Comparison of ENCODE assay signal across 20 mouse cellular contexts in the genomic region with DNA sequence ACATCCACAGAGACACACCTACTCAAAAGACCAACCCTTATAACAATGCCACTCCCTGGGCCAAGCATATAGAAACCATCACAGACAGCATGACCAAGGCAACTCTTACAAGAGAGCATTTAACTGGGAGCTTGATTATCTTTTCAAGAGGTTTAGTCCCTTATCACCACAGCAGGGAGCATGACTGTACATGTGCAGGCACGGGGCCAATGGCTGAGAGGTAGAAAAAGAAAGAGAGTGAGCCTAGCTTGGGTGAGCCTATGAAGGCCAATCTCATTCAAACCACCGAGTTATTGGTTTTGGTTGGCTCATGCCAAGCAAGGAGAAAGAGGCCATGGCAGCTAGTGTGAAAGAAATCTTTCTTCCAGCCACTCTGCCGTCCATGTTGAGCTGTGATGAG. TPM values are rescaled to one million over a fixed set of nuclear protein-coding genes. Genes with fewer than 3 reads are reported as not detected.
A peak's percentile ranks its signal among the peaks of the same experiment; 100 is the strongest.
DNase-seq lines count a peak whose midpoint lies in the region; ATAC-seq lines count a peak whose summit lies in the region.
"Had no signal": no experiment of that assay in that cellular context is flagged by ENCODE, and none has a peak within 500 bp of the region (broad histone marks: within the 10 kb centered on the region; RNA-seq: fewer than 3 reads in every experiment).

No protein-coding gene starts in this region.

- H3K4me1 ChIP-seq in liver, embryonic 15.5 days (replicated peaks) = peaks cover 25% of the 10 kb centered on the region
- H3K4me1 ChIP-seq: embryonic facial prominence, embryonic 13.5 days had no signal

- H3K27me3 ChIP-seq in liver, embryonic 15.5 days = no peaks in the 10 kb centered on the region
- H3K27me3 ChIP-seq: embryonic facial prominence, embryonic 13.5 days had no signal

- H3K4me2 ChIP-seq in liver, embryonic 15.5 days = 0 out of 2 replicates have a peak overlapping the region, but pooled peaks have one; percentile 11
- H3K4me2 ChIP-seq: embryonic facial prominence, embryonic 13.5 days had no signal

- H3K27ac ChIP-seq in liver, embryonic 15.5 days (replicated peaks) = peak overlapping the region; percentile 29; the same call in 1 of the 2 replicates
- H3K27ac ChIP-seq: embryonic facial prominence, embryonic 13.5 days had no signal

- peak; percentile 18 to 38 for DNase-seq in adrenal gland, adult (ENCODE audit: inconsistent age in 2 of 2, low spot score in 1 of 2)
- DNase-seq in adrenal gland, postnatal 4 days (ENCODE audit: low spot score in 2 of 2) = no peak
- peak; percentile 37 for DNase-seq in urinary bladder, postnatal 14 days (ENCODE audit: low spot score)
- no peak for DNase-seq in urinary bladder, postnatal 4 days (ENCODE audit: low spot score in 2 of 2)
- DNase-seq in kidney, postnatal 10 days = no peak
- no peak for DNase-seq in frontal cortex, postnatal 25 days (ENCODE audit: low spot score in 2 of 2)
- DNase-seq in kidney, postnatal 14 days = no peak
- DNase-seq: cerebellum, postnatal 10 days; gastrocnemius, postnatal 14 days; kidney, adult 8-10 months; layer of hippocampus, adult 9-11 months; lung, adult 2 months; right cerebral cortex, postnatal 14 days had no signal

- no peaks in the 10 kb centered on the region for H3K9me3 ChIP-seq in liver, embryonic 15.5 days (replicated peaks)
- H3K9me3 ChIP-seq: embryonic facial prominence, embryonic 13.5 days had no signal

- peak; percentile 66 for ATAC-seq in liver, embryonic 15.5 days (ENCODE audit: insufficient read depth)
- ATAC-seq: forebrain, embryonic 14.5 days had no signal

- WGBS in liver, embryonic 15.5 days (ENCODE audit: insufficient replicate concordance) = 45% methylated on average over 3 of the region's 3 CpGs

- H3K36me3 ChIP-seq in liver, embryonic 15.5 days (replicated peaks) = no peaks in the 10 kb centered on the region
- H3K36me3 ChIP-seq: embryonic facial prominence, embryonic 13.5 days had no signal

- H3K9ac ChIP-seq in liver, embryonic 15.5 days = no peak overlapping the region
- H3K9ac ChIP-seq: embryonic facial prominence, embryonic 13.5 days had no signal

- no peak overlapping the region for H3K4me3 ChIP-seq in liver, embryonic 15.5 days (replicated peaks)
- H3K4me3 ChIP-seq: embryonic facial prominence, embryonic 13.5 days; megakaryocyte, embryonic 14.5 days had no signal

RNA-seq across cellular contexts. Expression of a gene that starts 26.6 kb away (rescaled TPM):
- total RNA-seq in adrenal gland, postnatal 4 days (2021) = 1 to 10 TPM; 4.1 to 6.4 TPM
- 0.48 and 0.77 TPM in 2 replicates for polyA plus RNA-seq in liver, embryonic 15.5 days (2015; fragmentation: Nextera tagmentation; extraction: Ambion mirVana)
- total RNA-seq: hematopoietic stem cell, adult 5-6 weeks; monocyte, adult 5-6 weeks; neutrophil, adult 5-6 weeks had no signal

RNA-seq across cellular contexts. Expression of a gene that starts 26.7 kb away (rescaled TPM):
- 100 to 1,000 TPM; 340 to 341 TPM for total RNA-seq in adrenal gland, postnatal 4 days (2021)
- 70.5 and 75.0 TPM in 2 replicates for polyA plus RNA-seq in liver, embryonic 15.5 days (2015; fragmentation: Nextera tagmentation; extraction: Ambion mirVana)

RNA-seq across cellular contexts. Expression of a gene that starts 34.0 kb away (rescaled TPM):
- 100 to 1,000 TPM; 223 to 234 TPM for total RNA-seq in adrenal gland, postnatal 4 days (2021)
- polyA plus RNA-seq in liver, embryonic 15.5 days (2015; fragmentation: Nextera tagmentation; extraction: Ambion mirVana) = 46.6 and 47.0 TPM in 2 replicates

RNA-seq across cellular contexts. Expression of a gene that starts 34.4 kb away (rescaled TPM):
- 10 to 100 TPM; 41.5 to 42.1 TPM for total RNA-seq in adrenal gland, postnatal 4 days (2021)
- polyA plus RNA-seq in liver, embryonic 15.5 days (2015; fragmentation: Nextera tagmentation; extraction: Ambion mirVana) = 15.4 and 17.2 TPM in 2 replicates

Comparison
In these comparisons a context has a peak if more than half of its experiments do, and no peak if none do; other contexts are left out.
1. DNase-seq: peak in adrenal gland, adult (2 of 2) and urinary bladder, postnatal 14 days (single experiment); none in adrenal gland, postnatal 4 days (0 of 2), urinary bladder, postnatal 4 days (0 of 2), kidney, postnatal 10 days (single experiment), frontal cortex, postnatal 25 days (0 of 2) and kidney, postnatal 14 days (single experiment).